Mouse (Mus musculus): ENCODE data around the gene Yipf2. TPM values are rescaled to one million over a fixed set of nuclear protein-coding genes. Genes with fewer than 3 reads are reported as not detected.
A peak's percentile ranks its signal among the peaks of the same experiment; 100 is the strongest.

The Yipf2 gene
- polyA plus RNA-seq, 1 experiment from 2014 or later, result 17.5 TPM

- ATAC-seq (ENCODE audit: insufficient read depth, low FRiP score, low TSS enrichment) (no peak), DNase-seq (ENCODE audit: low spot score) (no peak)
- Histone ChIP-seq H3K4me2 (ENCODE audit: low read depth) (no peak overlapping the region), H3K4me3 (ENCODE audit: low read depth, low read length) (no peak overlapping the region), H3K9me3 (ENCODE audit: control insufficient read depth, low read length) (no peaks in the 10 kb centered on the region), H3K27me3 (ENCODE audit: control insufficient read depth, insufficient read depth, low read length) (no peaks in the 10 kb centered on the region), H3K9ac (ENCODE audit: low read length) (no peak overlapping the region), H3K4me1 (ENCODE audit: control insufficient read depth, insufficient read depth, low read length) (peaks cover 7% of the 10 kb centered on the region), H3K27ac (ENCODE audit: low read depth, low read length) (no peak overlapping the region), H3K36me3 (ENCODE audit: control insufficient read depth, insufficient read depth, low read length) (0 out of 2 replicates have a peak, but pooled peaks cover 2% of the 10 kb centered on the region)
- WGBS, result 93% methylated on average over 1 of the region's 1 CpGs
Measured at GRCm38 (mm10) chr9:21622676-21623075, 30.0 kb upstream of the Yipf2 start.

- H3K4me3 ChIP-seq (ENCODE audit: low read depth, low read length), result no peak overlapping the region
- no peak overlapping the region for H3K4me2 ChIP-seq (ENCODE audit: low read depth)
- H3K27me3 ChIP-seq (ENCODE audit: control insufficient read depth, insufficient read depth, low read length), result no peaks in the 10 kb centered on the region
- H3K9ac ChIP-seq (ENCODE audit: low read length), result no peak overlapping the region
- WGBS, result 87% methylated on average over 4 of the region's 4 CpGs
- no peaks in the 10 kb centered on the region for H3K9me3 ChIP-seq (ENCODE audit: control insufficient read depth, low read length)
- DNase-seq (ENCODE audit: low spot score) (no peak), ATAC-seq (ENCODE audit: insufficient read depth, low FRiP score, low TSS enrichment) (no peak)
- peaks cover 12% of the 10 kb centered on the region for H3K4me1 ChIP-seq (ENCODE audit: control insufficient read depth, insufficient read depth, low read length)
- H3K36me3 ChIP-seq (ENCODE audit: control insufficient read depth, insufficient read depth, low read length), result no peaks in the 10 kb centered on the region
- H3K27ac ChIP-seq (ENCODE audit: low read depth, low read length), result no peak overlapping the region
Measured at GRCm38 (mm10) chr9:21620229-21620628, 27.6 kb upstream of the Yipf2 start.

- Histone ChIP-seq H3K4me2 (ENCODE audit: low read depth) (peak overlapping the region; percentile 58), H3K9me3 (ENCODE audit: control insufficient read depth, low read length) (no peaks in the 10 kb centered on the region), H3K36me3 (ENCODE audit: control insufficient read depth, insufficient read depth, low read length) (no peaks in the 10 kb centered on the region), H3K27me3 (ENCODE audit: control insufficient read depth, insufficient read depth, low read length) (no peaks in the 10 kb centered on the region), H3K9ac (ENCODE audit: low read length) (peak overlapping the region; percentile 95), H3K4me1 (ENCODE audit: control insufficient read depth, insufficient read depth, low read length) (peaks cover 12% of the 10 kb centered on the region), H3K4me3 (ENCODE audit: low read depth, low read length) (peak overlapping the region; percentile 70), H3K27ac (ENCODE audit: low read depth, low read length) (peak overlapping the region; percentile 99)
- 16% methylated on average over 10 of the region's 10 CpGs for WGBS
- ATAC-seq (ENCODE audit: insufficient read depth, low FRiP score, low TSS enrichment) (no peak), DNase-seq (ENCODE audit: low spot score) (peak; percentile 43)
Measured at GRCm38 (mm10) chr9:21617066-21617465, 24.4 kb upstream of the Yipf2 start.

GRCm38 (mm10) chr9:21616232-21616781 is 23.7 kb upstream of the Yipf2 start:
- WGBS, result under 1% methylated on average over 53 of the region's 57 CpGs
- H3K27ac ChIP-seq (ENCODE audit: low read depth, low read length), result peak overlapping the region; percentile 99
- ATAC-seq (ENCODE audit: insufficient read depth, low FRiP score, low TSS enrichment), result peak; percentile 91

GRCm38 (mm10) chr9:21615617-21616231 is 23.1 kb upstream of the Yipf2 start, which contains the start of gene Smarca4:
Gene Smarca4, plus strand, starts transcription at chr9:21616169.
- WGBS, result 1% methylated on average over 38 of the region's 45 CpGs
- DNase-seq (ENCODE audit: low spot score), result peak; percentile 100

More at GRCm38 (mm10) chr9:21616232-21616781, 23.7 kb upstream of the Yipf2 start:
- H3K27me3 ChIP-seq (ENCODE audit: control insufficient read depth, insufficient read depth, low read length), result no peaks in the 10 kb centered on the region
- H3K4me2 ChIP-seq (ENCODE audit: low read depth), result peak overlapping the region; percentile 58
- H3K4me3 ChIP-seq (ENCODE audit: low read depth, low read length), result peak overlapping the region; percentile 70
- DNase-seq (ENCODE audit: low spot score), result peak; percentile 94
- H3K9ac ChIP-seq (ENCODE audit: low read length), result peak overlapping the region; percentile 95
- H3K4me1 ChIP-seq (ENCODE audit: control insufficient read depth, insufficient read depth, low read length), result peaks cover 12% of the 10 kb centered on the region
- H3K9me3 ChIP-seq (ENCODE audit: control insufficient read depth, low read length), result no peaks in the 10 kb centered on the region
- H3K36me3 ChIP-seq (ENCODE audit: control insufficient read depth, insufficient read depth, low read length), result no peaks in the 10 kb centered on the region

DNA sequence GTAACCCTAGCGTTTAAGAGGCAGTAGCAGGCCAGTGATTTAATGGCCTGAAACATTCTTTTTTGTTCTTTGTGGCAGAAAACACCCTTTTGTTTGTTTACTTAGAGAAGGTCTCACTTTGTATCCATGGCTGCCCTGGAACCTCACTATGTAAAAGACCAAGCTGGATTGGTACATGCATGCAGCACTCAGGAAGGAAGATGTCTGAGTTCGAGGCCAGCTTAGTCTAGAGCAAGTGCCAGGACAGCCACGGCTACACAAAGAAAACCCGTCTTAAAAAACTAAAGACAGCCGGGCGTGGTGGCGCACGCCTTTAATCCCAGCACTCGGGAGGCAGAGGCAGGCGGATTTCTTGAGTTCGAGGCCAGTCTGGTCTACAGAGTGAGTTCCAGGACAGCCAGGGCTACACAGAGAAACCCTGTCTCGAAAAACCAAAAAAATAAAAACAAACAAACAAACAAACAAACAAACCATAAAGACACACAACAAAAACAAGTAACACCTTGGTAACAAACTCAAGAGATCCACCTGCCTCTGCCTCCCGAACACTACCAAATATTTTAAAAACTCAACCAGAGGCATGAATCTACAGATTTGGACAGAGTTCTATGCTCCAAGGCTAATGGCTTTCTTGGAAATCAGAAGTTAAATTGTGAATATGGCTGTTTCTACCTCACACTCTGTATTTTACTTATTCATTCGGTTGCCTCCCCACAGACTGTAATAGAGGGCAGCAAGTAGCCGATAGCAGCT is 22.4 kb upstream of the Yipf2 start:
- Histone ChIP-seq H3K36me3 (ENCODE audit: control insufficient read depth, insufficient read depth, low read length) (no peaks in the 10 kb centered on the region), H3K9me3 (ENCODE audit: control insufficient read depth, low read length) (no peaks in the 10 kb centered on the region), H3K4me1 (ENCODE audit: control insufficient read depth, insufficient read depth, low read length) (peaks cover 12% of the 10 kb centered on the region), H3K9ac (ENCODE audit: low read length) (peak overlapping the region; percentile 73), H3K4me3 (ENCODE audit: low read depth, low read length) (peak overlapping the region; percentile 70), H3K27me3 (ENCODE audit: control insufficient read depth, insufficient read depth, low read length) (no peaks in the 10 kb centered on the region), H3K4me2 (ENCODE audit: low read depth) (peak overlapping the region; percentile 58), H3K27ac (ENCODE audit: low read depth, low read length) (peak overlapping the region; percentile 97)
- WGBS, result 77% methylated on average over 15 of the region's 15 CpGs
- DNase-seq (ENCODE audit: low spot score) (no peak), ATAC-seq (ENCODE audit: insufficient read depth, low FRiP score, low TSS enrichment) (no peak)

More at GRCm38 (mm10) chr9:21615617-21616231, 23.1 kb upstream of the Yipf2 start, which contains the start of gene Smarca4:
- ATAC-seq (ENCODE audit: insufficient read depth, low FRiP score, low TSS enrichment), result peak; percentile 91
- H3K4me2 ChIP-seq (ENCODE audit: low read depth), result peak within 1 kb of the TSS; percentile 58
- H3K36me3 ChIP-seq (ENCODE audit: control insufficient read depth, insufficient read depth, low read length), result no peaks in the 10 kb centered on the region
- peaks cover 12% of the 10 kb centered on the region for H3K4me1 ChIP-seq (ENCODE audit: control insufficient read depth, insufficient read depth, low read length)
- H3K27me3 ChIP-seq (ENCODE audit: control insufficient read depth, insufficient read depth, low read length), result no peaks in the 10 kb centered on the region
- H3K4me3 ChIP-seq (ENCODE audit: low read depth, low read length), result peak within 1 kb of the TSS; percentile 70
- H3K9ac ChIP-seq (ENCODE audit: low read length), result peak within 1 kb of the TSS; percentile 95
- no peaks in the 10 kb centered on the region for H3K9me3 ChIP-seq (ENCODE audit: control insufficient read depth, low read length)
- H3K27ac ChIP-seq (ENCODE audit: low read depth, low read length), result peak within 1 kb of the TSS; percentile 99

DNA sequence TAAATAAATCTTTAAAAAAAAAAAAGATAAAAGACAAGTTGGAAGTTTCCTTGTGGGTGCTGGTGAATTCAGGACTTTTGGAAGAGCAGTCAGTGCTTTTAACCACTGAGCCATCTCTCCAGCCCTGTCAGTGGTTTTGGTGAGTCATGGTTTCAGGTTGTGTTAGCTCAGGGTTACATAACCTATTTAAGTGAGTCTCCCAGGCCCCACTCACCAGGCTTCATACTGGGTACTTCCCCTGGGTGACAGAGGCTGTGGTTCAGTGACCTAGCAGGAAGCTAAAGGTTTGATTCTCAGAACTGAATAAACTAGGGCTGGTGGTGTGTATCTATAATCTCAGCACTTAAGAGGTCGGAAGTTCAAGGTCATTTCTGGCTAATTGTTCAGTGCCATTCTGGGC is 17.2 kb upstream of the Yipf2 start:
- H3K9ac ChIP-seq (ENCODE audit: low read length), result no peak overlapping the region
- 94% methylated on average over 1 of the region's 1 CpGs for WGBS
- no peaks in the 10 kb centered on the region for H3K9me3 ChIP-seq (ENCODE audit: control insufficient read depth, low read length)
- no peak for ATAC-seq (ENCODE audit: insufficient read depth, low FRiP score, low TSS enrichment)
- no peaks in the 10 kb centered on the region for H3K4me1 ChIP-seq (ENCODE audit: control insufficient read depth, insufficient read depth, low read length)
- H3K4me3 ChIP-seq (ENCODE audit: low read depth, low read length), result no peak overlapping the region
- no peak overlapping the region for H3K27ac ChIP-seq (ENCODE audit: low read depth, low read length)
- no peak for DNase-seq (ENCODE audit: low spot score)
- no peaks in the 10 kb centered on the region for H3K36me3 ChIP-seq (ENCODE audit: control insufficient read depth, insufficient read depth, low read length)
- no peak overlapping the region for H3K4me2 ChIP-seq (ENCODE audit: low read depth)
- no peaks in the 10 kb centered on the region for H3K27me3 ChIP-seq (ENCODE audit: control insufficient read depth, insufficient read depth, low read length)

- no peak overlapping the region for H3K27ac ChIP-seq (ENCODE audit: low read depth, low read length)
- ATAC-seq (ENCODE audit: insufficient read depth, low FRiP score, low TSS enrichment) (no peak), DNase-seq (ENCODE audit: low spot score) (no peak)
- no peaks in the 10 kb centered on the region for H3K36me3 ChIP-seq (ENCODE audit: control insufficient read depth, insufficient read depth, low read length)
- no peak overlapping the region for H3K4me3 ChIP-seq (ENCODE audit: low read depth, low read length)
- WGBS, result 94% methylated on average over 1 of the region's 1 CpGs
- no peaks in the 10 kb centered on the region for H3K27me3 ChIP-seq (ENCODE audit: control insufficient read depth, insufficient read depth, low read length)
- H3K9ac ChIP-seq (ENCODE audit: low read length), result no peak overlapping the region
- H3K4me1 ChIP-seq (ENCODE audit: control insufficient read depth, insufficient read depth, low read length), result no peaks in the 10 kb centered on the region
- H3K4me2 ChIP-seq (ENCODE audit: low read depth), result no peak overlapping the region
- no peaks in the 10 kb centered on the region for H3K9me3 ChIP-seq (ENCODE audit: control insufficient read depth, low read length)
Measured at GRCm38 (mm10) chr9:21606648-21607047, 14.0 kb upstream of the Yipf2 start.

Measured in neural tube, embryonic 11.5 days (tissue).